Mouse (Mus musculus): ENCODE measurements around the gene Tor4a. TPM values are rescaled to one million over a fixed set of nuclear protein-coding genes. Genes with fewer than 3 reads are reported as not detected.

Gene Tor4a
- polyA plus RNA-seq, 1 experiment, result not detected

DNA sequence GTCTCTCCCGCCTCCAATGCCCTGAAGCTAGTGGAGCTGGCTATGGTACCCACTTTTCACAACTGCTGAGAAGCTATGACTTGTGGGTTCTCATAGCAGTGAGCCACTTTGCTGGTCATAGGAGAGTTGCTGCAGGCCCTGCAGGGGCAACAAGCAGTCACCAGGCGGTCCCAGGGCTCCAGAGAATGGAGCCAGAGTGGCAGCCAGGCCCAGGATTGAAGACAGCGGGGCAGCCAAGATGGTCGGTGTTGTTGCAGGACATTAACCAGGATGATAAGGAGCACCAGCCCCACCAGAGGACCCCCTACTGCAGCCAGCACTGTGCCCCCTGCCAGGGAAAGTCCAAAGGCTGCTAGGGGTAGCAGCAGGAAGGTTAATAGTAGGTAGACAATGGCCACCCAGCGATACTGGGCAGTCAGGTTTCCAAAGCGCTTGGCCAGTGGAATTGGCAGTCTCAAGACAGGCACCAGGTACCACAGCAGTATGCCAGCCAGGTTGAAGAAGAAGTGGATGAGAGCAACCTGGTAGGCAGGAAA lies 32.4 kb upstream of the Tor4a start:
- no peak for TF ChIP-seq CTCF (IDR thresholded peaks at IDR 0.05; ENCODE audit: insufficient read depth, low read depth, low read length)
- Histone ChIP-seq H3K4me1 (ENCODE audit: control insufficient read depth, insufficient read depth, low read length) (peaks cover 5% of the 10 kb centered on the region), H3K4me3 (ENCODE audit: insufficient read depth, low read depth, low read length) (no peak overlapping the region), H3K27ac (ENCODE audit: insufficient read depth, low read depth, low read length) (no peak overlapping the region)
- 73% methylated on average over 6 of the region's 6 CpGs for WGBS

DNA sequence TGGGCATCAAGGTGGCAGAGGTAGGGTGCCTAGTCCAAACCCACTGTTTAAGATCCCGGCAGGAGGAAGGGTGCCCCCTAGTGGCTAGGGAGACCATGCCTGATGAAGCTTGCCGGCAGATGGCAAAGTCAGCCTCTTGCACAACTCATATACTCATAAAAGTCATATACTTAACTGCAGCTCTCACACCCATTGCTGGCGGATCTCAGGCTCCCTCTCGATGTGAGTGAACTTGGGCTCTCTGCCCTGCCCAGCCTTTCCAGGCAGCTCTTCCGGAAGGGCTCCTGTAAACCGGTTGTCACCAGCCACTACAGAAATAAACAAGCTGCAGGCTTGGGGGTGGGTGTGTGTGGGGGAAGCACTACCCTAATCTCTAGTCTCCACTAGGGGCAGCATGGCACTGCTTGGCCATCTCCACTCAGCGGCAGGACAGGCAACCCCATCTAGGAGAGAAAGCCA lies 31.8 kb upstream of the Tor4a start:
- no peak for TF ChIP-seq POLR2A (IDR thresholded peaks at IDR 0.05; ENCODE audit: insufficient read depth, low read depth, low read length)
- peak; percentile 32; the same call in 1 of the 2 replicates for TF ChIP-seq CTCF (IDR thresholded peaks at IDR 0.05; ENCODE audit: insufficient read depth, low read depth, low read length)
- Histone ChIP-seq H3K4me3 (ENCODE audit: insufficient read depth, low read depth, low read length) (peak overlapping the region; percentile 24), H3K4me1 (ENCODE audit: control insufficient read depth, insufficient read depth, low read length) (peaks cover 5% of the 10 kb centered on the region), H3K27ac (ENCODE audit: insufficient read depth, low read depth, low read length) (peak overlapping the region; percentile 34)
- 2% methylated on average over 7 of the region's 7 CpGs for WGBS

DNA sequence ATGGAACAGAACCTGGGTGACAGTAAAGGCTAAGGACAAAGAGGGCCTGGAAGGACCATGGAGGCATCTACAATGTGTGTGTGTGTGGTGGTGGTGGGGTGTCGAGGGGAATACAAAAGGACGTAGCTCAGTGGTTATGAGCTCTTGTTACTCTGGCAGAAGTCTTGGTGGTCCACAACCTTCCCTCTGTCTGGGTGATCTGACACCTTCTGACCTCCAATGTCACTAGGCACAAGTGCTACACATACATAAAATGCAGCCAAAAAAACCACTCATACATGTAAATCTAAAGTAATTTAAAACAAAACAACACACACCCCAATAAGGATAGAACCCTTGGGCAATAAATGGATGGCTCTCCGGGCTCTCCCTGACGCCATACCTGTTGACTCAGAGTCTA lies 30.7 kb upstream of the Tor4a start:
- WGBS, result 83% methylated on average over 4 of the region's 4 CpGs
- Histone ChIP-seq H3K4me3 (ENCODE audit: insufficient read depth, low read depth, low read length) (no peak overlapping the region), H3K27ac (ENCODE audit: insufficient read depth, low read depth, low read length) (peak overlapping the region; percentile 55; the same call in 1 of the 2 replicates), H3K4me1 (ENCODE audit: control insufficient read depth, insufficient read depth, low read length) (peaks cover 5% of the 10 kb centered on the region)
- no peak for TF ChIP-seq CTCF (IDR thresholded peaks at IDR 0.05; ENCODE audit: insufficient read depth, low read depth, low read length)
- no peak for TF ChIP-seq POLR2A (IDR thresholded peaks at IDR 0.05; ENCODE audit: insufficient read depth, low read depth, low read length)

DNA sequence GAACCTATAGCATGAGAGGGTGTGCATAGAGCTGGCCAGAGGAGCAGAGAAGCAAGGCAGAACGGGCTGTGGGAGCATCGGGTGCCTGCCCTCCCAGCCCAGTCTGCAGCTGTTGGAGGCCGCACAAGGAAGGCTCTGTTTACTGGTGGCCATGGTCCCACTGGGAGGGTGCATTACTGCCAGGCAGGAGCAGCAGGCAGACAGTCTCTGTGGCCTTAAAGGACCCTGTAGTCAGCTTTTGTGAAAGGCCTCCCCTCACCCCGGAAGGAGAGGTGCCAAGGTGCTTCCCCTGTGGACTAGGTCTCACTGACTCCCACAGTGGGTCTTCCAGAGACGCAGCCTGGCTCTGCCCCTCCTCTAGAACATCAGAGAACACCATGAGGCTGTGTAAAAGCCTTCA lies 30.2 kb upstream of the Tor4a start:
- peaks cover 5% of the 10 kb centered on the region for H3K4me1 ChIP-seq (ENCODE audit: control insufficient read depth, insufficient read depth, low read length)
- no peak overlapping the region for H3K4me3 ChIP-seq (ENCODE audit: insufficient read depth, low read depth, low read length)
- TF ChIP-seq POLR2A (IDR thresholded peaks at IDR 0.05; ENCODE audit: insufficient read depth, low read depth, low read length) (no peak), CTCF (IDR thresholded peaks at IDR 0.05; ENCODE audit: insufficient read depth, low read depth, low read length) (no peak)
- 38% methylated on average over 5 of the region's 5 CpGs for WGBS
- H3K27ac ChIP-seq (ENCODE audit: insufficient read depth, low read depth, low read length), result peak overlapping the region; percentile 55

DNA sequence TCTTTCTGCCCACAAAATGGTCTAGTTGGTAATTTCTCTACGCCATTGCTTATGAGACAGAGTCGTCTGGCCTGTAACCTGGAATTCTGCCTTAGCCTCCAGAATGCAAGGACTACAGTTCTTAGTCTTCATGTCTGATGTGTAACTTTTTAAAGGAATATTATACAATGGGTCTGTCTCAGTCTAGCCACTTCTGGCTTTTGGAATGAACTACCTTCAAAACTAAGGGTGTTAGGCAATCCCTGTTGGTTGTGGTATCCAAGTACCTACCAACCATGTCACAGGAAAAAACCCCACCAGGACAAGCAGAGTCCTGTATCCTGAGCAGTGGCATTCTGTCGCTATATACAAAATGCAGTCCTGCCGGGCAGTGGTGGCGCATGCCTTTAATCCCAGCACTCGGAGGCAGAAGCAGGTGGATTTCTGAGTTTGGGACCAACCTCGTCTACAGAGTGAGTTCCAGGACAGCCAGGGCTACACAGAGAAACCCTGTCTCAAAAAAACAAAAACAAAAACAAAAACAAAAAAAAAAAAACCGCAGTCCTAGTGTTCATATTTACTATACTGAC lies 29.2 kb upstream of the Tor4a start:
- peak overlapping the region; percentile 57 for H3K27ac ChIP-seq (ENCODE audit: insufficient read depth, low read depth, low read length)
- no peak for TF ChIP-seq POLR2A (IDR thresholded peaks at IDR 0.05; ENCODE audit: insufficient read depth, low read depth, low read length)
- peaks cover 5% of the 10 kb centered on the region for H3K4me1 ChIP-seq (ENCODE audit: control insufficient read depth, insufficient read depth, low read length)
- no peak overlapping the region for H3K4me3 ChIP-seq (ENCODE audit: insufficient read depth, low read depth, low read length)
- 67% methylated on average over 8 of the region's 8 CpGs for WGBS

DNA sequence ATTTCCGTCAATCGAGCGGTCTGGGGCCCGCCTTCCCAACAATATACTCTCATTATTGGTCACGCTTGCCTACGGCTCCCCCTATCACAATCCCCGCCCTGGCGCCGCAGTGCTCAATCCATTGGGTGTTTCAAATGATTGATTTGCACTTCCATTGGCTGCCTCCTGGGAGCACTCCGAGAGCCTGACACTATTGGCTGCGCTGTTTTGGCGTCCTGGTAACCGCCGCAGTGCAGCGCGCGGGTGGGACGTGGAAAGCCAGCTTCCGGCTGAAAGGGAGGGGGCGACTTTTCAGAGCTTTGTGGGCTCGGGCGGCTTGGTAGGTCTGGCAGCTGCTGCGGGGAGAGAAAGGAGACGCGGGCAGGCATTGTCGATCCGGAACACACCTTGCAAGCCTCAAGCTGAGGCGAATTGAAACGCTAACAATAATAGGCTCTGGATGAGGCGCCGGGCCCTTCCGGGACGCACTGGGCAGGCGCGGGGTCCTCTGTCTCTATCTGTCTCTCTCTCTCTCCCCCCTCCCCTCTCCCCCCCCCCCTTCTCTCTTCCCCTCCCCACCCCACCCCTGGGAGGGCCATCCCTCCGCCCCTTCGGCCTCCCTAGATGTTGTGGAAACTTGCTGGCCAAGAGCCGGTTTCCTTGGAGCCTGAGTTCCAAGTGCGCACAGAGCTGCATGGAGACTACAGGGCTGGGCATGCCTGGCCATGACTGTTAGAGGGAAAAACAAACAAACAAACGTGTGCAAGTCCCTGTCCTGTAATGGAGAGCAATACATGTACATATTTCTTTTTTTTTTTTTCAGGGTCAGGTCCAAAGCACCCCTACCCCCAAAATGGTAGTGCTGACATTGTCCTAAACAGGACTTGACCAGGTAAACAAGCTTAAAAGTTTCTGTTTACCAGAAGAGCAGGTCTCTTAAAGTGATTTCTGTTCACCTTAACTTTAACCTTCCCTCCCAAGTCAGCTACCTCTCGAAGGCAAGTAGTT lies 28.4 kb upstream of the Tor4a start:
- peak overlapping the region; percentile 97 for H3K27ac ChIP-seq (ENCODE audit: insufficient read depth, low read depth, low read length)
- WGBS, result 1% methylated on average over 41 of the region's 41 CpGs
- peak overlapping the region; percentile 90 for H3K4me3 ChIP-seq (ENCODE audit: insufficient read depth, low read depth, low read length)
- no peak for TF ChIP-seq CTCF (IDR thresholded peaks at IDR 0.05; ENCODE audit: insufficient read depth, low read depth, low read length)
- TF ChIP-seq POLR2A (IDR thresholded peaks at IDR 0.05; ENCODE audit: insufficient read depth, low read depth, low read length), result 0 out of 2 replicates have a peak, but pooled peaks have one; percentile 45
- H3K4me1 ChIP-seq (ENCODE audit: control insufficient read depth, insufficient read depth, low read length), result peaks cover 5% of the 10 kb centered on the region

DNA sequence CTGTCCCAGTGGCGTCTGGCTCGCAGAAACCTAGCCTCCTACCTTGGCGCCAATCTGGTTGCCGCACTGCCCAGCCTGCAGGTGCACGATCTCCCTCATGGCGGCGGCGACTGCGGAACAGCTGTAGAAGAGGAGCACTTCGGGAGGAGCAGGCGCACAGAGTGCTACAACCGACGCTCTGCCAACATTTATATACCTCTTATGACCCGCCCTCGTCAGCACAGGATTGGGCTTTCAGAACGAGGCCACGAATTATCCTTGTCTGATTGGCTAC lies 27.7 kb upstream of the Tor4a start, which contains the start of gene Tubb4b:
Gene Tubb4b (minus strand): TSS at position 211 of the 274 bp plus-strand sequence.
- peak within 1 kb of the TSS; percentile 97 for H3K27ac ChIP-seq (ENCODE audit: insufficient read depth, low read depth, low read length)
- peak within 1 kb of the TSS; percentile 90 for H3K4me3 ChIP-seq (ENCODE audit: insufficient read depth, low read depth, low read length)
- TF ChIP-seq CTCF (IDR thresholded peaks at IDR 0.05; ENCODE audit: insufficient read depth, low read depth, low read length), result no peak
- TF ChIP-seq POLR2A (IDR thresholded peaks at IDR 0.05; ENCODE audit: insufficient read depth, low read depth, low read length), result peak; percentile 99
- H3K4me1 ChIP-seq (ENCODE audit: control insufficient read depth, insufficient read depth, low read length), result peaks cover 5% of the 10 kb centered on the region
- WGBS, result 1% methylated on average over 17 of the region's 17 CpGs

DNA sequence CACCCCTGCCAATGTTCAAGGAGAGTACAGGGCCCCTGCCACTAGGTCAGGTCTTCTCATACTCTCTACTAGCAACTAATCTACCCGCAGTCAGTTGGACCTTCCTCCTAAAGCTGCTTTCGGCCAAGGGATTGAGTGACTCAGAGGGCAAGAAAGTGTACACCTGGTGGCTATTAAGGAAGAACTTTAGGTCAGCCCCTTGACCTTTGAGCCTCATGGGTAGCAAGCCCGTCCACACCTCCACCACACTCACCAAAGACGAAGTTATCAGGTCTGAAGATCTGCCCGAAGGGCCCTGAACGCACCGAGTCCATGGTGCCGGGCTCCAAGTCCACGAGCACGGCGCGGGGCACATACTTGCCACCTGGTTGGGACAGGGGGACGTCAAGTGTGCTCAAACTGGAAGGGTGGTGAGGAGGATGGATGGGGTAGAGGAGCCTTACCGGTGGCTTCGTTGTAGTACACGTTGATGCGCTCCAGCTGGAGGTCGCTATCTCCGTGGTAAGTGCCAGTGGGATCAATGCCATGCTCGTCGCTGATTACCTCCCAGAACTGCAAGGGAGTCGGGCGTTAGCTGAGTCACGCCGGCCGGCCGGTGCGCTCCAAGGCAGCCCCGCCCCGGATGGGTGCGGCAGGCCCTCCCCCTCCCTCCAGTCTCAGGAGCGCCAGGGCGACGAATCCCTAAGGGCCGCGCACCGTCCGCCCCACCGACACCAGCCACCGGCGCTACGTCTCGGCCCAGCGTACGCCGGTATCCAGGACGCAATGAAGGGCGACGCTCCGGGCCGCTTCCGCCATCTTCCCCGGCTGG lies 27.2 kb upstream of the Tor4a start:
- WGBS, result 2% methylated on average over 49 of the region's 53 CpGs
- H3K4me3 ChIP-seq (ENCODE audit: insufficient read depth, low read depth, low read length), result peak overlapping the region; percentile 86
- peak overlapping the region; percentile 88 for H3K27ac ChIP-seq (ENCODE audit: insufficient read depth, low read depth, low read length)
- H3K4me1 ChIP-seq (ENCODE audit: control insufficient read depth, insufficient read depth, low read length), result peaks cover 2% of the 10 kb centered on the region
- no peak for TF ChIP-seq CTCF (IDR thresholded peaks at IDR 0.05; ENCODE audit: insufficient read depth, low read depth, low read length)
- no peak for TF ChIP-seq POLR2A (IDR thresholded peaks at IDR 0.05; ENCODE audit: insufficient read depth, low read depth, low read length)

All from olfactory bulb, adult 2 months (tissue).